Mouse (Mus musculus) cerebellum, adult 2 months (tissue): Measurements from ENCODE around the gene Amfr.

ENCODE experiments used
- CTCF ChIP-seq: fragments of 200-500 bp; IDR thresholded peaks from 2 replicates; pipeline ENCODE4 v1.5.1; 2011; ENCODE audit warnings: low read depth, mild to moderate bottlenecking, control low read depth, low read length, moderate library complexity, borderline replicate concordance; ENCODE audit not compliant: insufficient read depth
- POLR2A ChIP-seq: fragments of 200-500 bp; IDR thresholded peaks from 2 replicates; pipeline ENCODE4 v1.6.1; 2011; ENCODE audit warnings: low read length, control low read depth, borderline replicate concordance; ENCODE audit not compliant: insufficient read depth

GRCm38 (mm10) chr8:93938193-93938592 is 74.4 kb downstream of the Amfr start:
- no peak for TF ChIP-seq CTCF
- TF ChIP-seq POLR2A = no peak
